Mouse (Mus musculus) v-Abl transformed pro-B cells (cell line): ENCODE results near the gene Rps15.

Experiments
- in situ Hi-C, 2 experiments: fragments of 400-800 bp; cut with MboI; formaldehyde crosslinking; loops; one replicate each; pipeline ENCODE4 v1.15.1; 2025; ENCODE audit not compliant: unreplicated experiment in 2 of 2

Gene Rps15

GRCm38 (mm10) chr10:80330084-80330483 is 37.8 kb downstream of the Rps15 start:
- in situ Hi-C loops, result no loop called here

GRCm38 (mm10) chr10:80330888-80331287 is 38.6 kb downstream of the Rps15 start:
- in situ Hi-C loops, result no loop called here

DNA sequence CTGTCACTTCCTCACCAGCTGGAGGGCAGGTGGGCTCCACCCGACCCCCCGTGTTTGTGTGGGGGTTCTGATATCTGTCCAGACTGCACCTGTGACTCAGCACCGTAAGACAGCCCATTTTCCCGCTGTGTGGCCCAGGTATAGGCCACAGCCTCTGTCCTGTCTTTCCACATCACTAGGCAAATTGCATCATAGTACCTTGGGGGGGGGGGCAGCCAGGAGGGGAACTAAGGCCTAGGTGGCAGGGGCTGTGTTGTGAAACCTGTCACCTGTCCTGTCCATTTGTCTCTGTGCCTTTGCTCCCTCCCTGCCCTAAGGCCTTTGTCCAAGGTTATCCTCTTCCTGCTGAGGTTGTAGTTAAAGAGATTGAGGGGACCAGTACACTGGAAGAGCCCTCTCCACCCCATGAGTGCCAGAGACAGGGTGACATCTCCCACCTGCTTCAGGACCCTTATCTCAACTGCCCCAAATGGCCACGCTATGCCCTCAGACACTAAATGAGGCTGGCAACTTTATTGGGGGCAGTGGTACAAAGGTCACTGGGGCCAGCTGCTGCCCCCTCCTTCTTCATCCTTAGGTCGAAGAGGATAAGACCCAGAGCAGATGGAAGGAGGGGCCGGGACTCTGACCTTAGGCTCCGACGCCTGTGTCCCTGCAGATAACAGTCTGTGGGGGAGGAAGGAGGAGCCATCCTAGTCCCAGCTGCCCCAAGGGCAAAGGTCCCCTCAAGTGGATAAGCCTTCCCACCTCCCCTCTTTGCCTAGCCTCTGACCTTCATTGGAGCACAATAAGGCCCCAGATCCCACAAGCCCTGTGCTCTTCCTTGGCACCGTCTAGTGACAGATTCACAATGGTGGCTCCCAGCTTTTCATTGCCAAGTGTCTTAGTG is 39.6 kb downstream of the Rps15 start:
- in situ Hi-C loops, result no loop called here

GRCm38 (mm10) chr10:80332525-80332989 is 40.3 kb downstream of the Rps15 start:
- in situ Hi-C loops, result no loop called here

DNA sequence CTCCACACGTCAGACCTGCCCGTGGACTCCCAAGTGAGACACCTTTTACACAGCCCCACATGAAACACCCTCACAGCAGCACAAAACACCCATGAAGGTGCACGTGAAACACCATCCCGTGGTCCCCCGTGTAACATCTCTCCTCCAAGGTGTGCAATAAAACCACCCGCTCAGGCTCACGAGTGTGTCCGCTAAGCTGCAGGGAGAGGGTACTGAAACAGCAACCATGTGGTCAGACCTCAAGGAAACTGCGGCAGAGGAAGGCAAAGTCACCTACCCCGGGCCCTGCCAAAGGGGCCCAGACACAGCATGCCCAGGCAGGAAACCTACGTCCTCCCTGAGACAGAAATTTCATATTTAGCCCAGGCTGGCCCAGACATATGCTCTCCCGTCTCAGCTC is 44.0 kb downstream of the Rps15 start:
- in situ Hi-C loops, result loop anchor here in 1 of 2 experiments (5.0 kb wide), 1 partner anchor 36 kb away; no protein-coding TSS in a partner anchor

DNA sequence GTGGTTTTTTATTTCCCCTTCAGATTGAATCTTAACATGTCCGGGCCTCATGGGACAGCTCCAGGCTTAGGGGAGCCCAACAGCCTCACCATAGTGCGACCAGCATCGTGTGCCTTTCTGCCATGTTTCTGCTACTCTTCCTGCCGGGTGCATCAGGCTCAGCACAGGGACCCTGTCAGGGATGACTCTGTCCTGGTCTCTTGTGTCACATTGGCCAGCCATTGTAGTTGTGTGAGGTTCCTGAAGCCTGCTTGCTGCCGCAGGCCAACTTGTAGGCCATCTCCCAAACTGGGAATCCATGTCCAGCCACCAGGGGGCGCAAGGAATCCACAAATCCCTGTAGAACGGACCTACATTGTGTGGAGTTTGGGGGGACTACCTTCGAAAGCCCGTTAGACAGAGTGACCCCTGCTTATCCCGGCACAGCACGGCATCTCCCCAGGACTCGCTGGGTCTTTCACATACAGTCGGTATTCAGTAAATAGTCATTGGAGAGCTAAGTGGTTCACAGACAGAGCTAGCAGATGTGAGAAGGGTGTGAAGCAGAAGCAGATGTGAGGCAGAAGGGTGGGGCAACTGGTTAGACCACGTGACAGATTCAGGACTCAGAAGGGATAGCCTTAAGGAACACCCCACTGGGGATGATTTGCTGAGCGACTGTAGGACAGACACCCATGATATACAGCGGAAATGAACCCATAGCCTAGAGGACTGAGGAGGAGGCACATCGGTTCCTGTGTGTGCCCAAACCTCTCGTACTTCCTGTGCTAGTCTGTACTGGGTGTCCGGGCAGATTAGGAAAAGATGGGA is 47.9 kb downstream of the Rps15 start:
- in situ Hi-C loops, result loop anchor here (5.0 to 10.0 kb wide), 2 partner anchors 32 to 45 kb away; partner anchors contain the start of genes Apc2 (in 1 of the 2) and Rps15 (in 1 of the 2)

- in situ Hi-C loops, result loop anchor here in 1 of 2 experiments (10.0 kb wide), 1 partner anchor 46 kb away; the partner anchor contains the start of genes Apc2 and Rps15
Measured at GRCm38 (mm10) chr10:80341026-80341425, 48.8 kb downstream of the Rps15 start.

DNA sequence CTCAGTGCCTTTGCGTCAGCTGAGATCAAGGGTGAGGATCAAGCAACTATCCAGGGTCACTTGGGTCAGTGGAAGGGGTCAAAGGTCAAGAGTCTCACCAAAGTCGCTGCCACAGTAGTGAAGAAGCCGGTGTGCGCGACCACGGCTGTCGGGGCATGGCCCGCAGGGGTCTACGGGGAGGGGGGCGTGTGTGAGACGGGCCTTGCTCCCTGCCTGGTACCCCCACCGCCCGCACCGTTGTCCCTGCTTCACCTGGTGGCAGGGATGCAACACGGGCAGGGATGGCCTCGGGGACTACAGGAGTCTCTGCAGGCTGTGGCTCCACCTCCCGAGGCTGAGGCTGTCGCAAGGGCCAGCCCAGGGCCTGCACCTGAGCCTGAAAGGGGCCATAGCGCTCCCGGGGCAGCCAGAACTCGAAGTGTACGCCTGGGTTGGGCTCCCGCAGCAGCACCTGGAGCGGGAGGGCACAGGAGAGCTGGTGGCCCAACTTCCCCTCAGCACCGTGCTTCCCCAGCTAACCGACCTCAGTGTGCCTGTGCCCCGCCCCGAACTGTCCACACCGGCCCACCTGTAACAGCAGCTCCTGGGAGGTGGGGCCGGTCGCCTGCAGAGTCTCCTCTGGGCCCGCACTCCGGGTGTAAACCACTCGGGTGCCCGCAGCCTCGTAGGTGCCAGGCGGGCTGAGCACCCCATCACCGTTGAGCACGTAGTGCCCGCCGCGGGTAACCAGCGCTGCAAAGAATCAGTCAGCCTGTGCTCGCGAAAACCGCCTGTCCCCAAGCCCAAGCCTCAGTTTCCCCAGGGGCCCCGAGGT is 49.4 kb downstream of the Rps15 start:
- in situ Hi-C loops, result loop anchor here in 1 of 2 experiments (10.0 kb wide), 1 partner anchor 47 kb away; the partner anchor contains the start of genes Apc2 and Rps15

GRCm38 (mm10) chr10:80342305-80342748 is 50.1 kb downstream of the Rps15 start:
- in situ Hi-C loops, result loop anchor here in 1 of 2 experiments (10.0 kb wide), 1 partner anchor 48 kb away; the partner anchor contains the start of genes Apc2 and Rps15

DNA sequence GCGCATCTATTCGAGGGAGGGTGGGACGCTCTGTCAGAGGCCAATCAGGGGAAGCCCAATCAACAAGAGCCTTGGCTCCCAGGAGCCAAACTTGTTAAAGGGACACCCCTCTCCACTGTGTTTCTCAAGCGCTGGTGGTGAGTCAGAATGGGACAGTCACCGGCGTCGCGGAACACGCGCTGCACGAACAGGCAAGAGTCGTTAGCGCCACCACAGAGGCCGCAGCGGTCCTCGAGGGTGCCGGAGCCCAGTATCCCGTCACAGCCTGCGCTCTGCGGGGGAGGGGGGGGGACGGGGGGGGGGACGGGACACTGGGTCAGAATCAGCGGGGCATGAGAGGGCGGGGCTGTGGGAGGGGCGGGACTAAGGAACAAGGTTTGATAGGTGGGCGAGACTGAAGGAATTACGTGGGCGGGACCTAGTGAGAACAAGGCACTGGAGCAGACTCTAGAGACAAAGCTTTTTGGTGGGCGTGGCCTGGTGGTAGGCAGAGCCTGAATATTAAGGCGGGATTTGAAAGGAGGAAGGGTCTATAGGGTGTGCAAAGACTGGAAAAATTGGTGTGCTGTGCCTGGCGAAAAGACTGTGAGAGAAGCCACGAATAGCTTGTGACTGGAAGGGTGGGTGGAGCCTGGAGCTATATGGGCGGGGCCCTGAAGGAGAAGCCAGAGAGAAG is 50.6 kb downstream of the Rps15 start:
- in situ Hi-C loops, result loop anchor here in 1 of 2 experiments (10.0 kb wide), 1 partner anchor 48 kb away; the partner anchor contains the start of genes Apc2 and Rps15

- in situ Hi-C loops, result loop anchor here in 1 of 2 experiments (10.0 kb wide), 1 partner anchor 49 kb away; the partner anchor contains the start of genes Apc2 and Rps15
Measured at GRCm38 (mm10) chr10:80343425-80343895, 51.2 kb downstream of the Rps15 start.
